Mouse (Mus musculus) lung, postnatal 10 days (tissue): ENCODE measurements around the gene Sirt1.

ENCODE experiments used
- DNase-seq: peaks from one replicate; pipeline ENCODE4 v3.0.0; 2021

Gene Sirt1

GRCm38 (mm10) chr10:63313726-63314125, 67.8 kb downstream of the Sirt1 start:
- no peak for DNase-seq

DNA sequence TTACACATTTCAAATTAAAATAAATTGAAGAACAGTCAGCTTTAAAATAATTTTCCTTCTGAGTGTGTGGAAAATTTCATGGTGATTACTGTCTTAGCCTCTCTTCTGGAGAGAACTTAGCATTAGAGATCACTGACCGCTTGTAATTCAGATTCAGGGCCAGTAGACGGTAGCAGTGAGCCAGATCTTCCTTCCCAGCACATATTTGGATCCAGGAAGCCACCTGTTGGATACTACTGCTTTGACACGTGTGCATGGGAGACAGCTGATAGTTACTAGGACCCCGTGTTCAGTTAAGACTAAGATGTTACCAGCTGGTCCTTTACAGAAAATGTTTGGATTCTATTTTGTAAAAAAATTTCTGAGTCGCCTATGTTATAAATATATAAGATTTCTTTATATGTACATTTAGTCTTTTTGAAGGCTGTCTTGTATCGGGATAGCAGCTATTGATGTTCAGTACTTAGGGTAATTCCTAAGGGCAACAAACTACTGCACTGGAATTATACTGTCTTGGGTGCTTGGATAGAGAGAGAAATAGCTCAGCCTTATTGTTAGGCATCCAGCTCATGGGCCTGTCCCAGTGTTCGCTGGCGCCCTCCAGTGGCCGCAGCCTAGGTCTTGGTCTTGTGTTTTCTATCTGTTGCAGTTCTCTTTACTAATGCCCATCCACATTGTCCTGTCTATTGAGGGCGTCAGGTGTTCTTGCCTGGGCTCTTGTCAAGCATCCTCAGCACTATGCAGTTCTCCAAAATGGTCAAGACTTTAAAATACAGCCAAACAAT, 72.7 kb downstream of the Sirt1 start:
- DNase-seq: peak; percentile 87

- DNase-seq: no peak
These were observed 79.1 kb downstream of the Sirt1 start for GRCm38 (mm10) chr10:63302356-63302755.

DNA sequence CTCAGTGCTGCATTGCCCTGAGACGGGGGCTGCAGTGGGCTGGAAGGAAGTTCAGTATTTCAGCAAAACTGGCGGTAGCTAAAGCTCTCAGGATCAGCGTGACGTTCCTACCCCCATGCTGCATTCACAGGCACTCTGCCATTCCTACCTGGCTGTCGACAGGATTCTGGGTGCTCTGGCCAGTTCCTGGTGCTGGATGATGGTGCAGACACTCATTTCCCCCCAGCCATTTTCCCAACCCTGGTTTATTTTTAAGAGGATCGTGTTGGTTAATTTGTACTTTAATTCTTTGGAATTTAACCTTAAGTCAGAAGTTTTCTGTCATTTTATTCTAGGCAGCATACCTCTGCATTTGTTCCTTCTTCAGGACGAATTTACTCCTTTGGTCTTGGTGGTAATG, 98.7 kb downstream of the Sirt1 start:
- no peak for DNase-seq

DNA sequence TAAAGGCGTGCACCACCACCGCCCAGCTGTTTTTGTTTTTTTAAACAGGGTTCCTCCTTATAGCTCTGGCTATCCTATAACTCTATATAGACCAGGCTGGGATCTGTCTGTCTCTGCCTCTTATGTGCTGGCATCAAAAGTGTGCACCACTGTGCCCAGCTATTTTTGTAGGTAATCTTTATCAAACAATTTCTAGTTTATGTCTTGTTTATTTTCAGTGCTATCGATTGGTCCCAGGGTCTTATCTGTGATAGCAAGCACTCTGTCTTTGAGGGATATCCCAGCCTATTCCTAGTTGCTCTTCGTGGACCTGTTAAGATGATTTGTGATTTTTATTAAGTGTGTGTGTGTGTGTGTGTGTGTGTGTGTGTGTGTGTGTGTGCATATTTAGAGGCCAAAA, 99.1 kb downstream of the Sirt1 start:
- no peak for DNase-seq

DNA sequence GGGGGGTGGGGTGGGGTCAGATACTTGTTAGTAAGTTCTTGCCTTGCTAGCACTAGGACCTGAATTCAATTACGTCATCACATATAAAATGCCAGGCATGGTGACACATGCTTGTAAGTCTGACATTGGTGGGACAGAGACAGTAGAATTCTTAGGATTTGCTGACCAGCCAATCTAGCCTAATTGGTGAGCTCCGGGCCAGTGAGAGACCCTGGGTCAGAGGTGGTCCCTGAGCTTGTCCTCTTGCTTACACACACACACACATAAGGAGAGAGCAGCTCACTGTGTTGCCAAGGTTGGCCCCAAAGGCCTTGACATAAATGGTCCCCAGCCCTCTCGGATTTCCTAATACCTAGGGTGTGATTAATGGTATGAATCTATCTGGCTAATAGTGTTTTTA, 101.7 kb downstream of the Sirt1 start:
- DNase-seq: no peak

DNA sequence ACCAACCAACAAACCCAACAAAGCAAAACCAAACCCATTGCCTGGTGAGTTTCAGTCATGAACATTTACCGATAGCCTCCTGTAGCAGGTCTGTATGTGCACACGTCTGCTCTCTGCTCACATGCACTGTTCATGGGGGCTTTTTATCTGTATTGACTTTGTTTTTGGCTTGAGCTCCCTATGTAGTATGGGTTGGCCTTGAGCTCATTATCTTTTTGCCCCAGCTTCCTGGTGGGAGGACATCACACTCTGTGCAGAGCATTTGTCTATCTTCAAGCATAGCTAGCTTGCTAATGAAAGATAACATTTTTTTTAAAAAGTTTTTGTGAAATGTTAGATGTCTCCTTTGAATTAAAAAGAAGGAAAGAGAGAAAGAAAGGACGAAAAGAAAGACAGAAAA, 104.5 kb downstream of the Sirt1 start:
- no peak for DNase-seq

DNA sequence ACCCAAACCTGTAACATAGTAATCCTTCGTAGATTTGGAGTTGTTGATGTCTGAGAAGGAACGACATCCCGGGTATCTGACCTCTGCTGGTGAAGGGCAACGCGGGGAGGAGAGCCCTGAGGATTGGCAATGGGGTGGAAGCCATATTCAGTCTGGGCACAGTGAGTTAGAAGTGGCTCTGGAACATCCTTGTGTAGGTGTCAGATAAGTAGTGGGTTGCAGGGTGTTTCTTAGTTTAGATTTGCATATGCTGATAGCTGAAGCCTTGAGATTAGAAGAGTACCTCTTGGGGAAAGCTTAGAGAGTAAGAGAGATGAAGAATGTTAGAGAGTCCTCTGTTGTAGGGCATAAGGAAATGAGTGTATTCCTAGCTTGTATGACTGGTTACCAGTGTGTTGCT, 108.6 kb downstream of the Sirt1 start:
- DNase-seq: no peak

DNA sequence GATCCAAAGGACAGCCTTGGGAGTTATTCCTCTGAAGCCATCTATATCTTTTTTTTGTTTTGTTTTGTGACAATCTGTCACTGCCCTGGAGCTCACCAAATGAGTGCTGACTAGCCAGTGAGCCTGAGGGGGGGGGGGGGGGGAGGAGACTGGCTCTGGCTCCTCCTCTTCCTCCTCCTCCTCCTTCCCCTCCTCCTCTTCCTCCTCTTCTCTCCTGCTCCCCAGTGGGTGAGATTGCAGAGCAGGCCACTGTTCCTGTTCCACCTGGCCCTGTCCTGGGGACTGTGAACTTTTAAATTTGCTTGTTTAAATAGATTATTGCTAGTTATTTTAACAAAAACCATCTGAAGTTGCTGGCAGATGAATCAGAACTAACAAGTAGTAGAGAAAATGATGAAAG, 109.1 kb downstream of the Sirt1 start:
- no peak for DNase-seq
